Mouse (Mus musculus) lung, embryonic 15.5 days (tissue): ENCODE data around the gene Dhx9. TPM values are rescaled to one million over a fixed set of nuclear protein-coding genes. Genes with fewer than 3 reads are reported as not detected.
"Not testable (repeated sequence)": the region's sequence is repeated elsewhere in the genome, so short reads cannot be mapped to it uniquely, and the experiment has no call there.

Experiments
- ATAC-seq: fragments of 200-750 bp; cut with Nextera tagmentation; 2 replicates; pipeline ENCODE4 v1.8.0; 2017; ENCODE audit warnings: moderate number of reproducible peaks, borderline replicate concordance; ENCODE audit not compliant: low FRiP score, low TSS enrichment; ENCODE audit errors: extremely low read depth
- H3K27ac ChIP-seq: fragments of 300-500 bp; sonication (generic); 2 replicates; pipeline ENCODE4 v1.5.1; 2015; ENCODE audit warnings: moderate library complexity, mild to moderate bottlenecking, inconsistent platforms
- H3K27me3 ChIP-seq: fragments of 300-500 bp; sonication (generic); 2 replicates; pipeline ENCODE4 v1.6.1; 2015; ENCODE audit warnings: inconsistent platforms
- H3K36me3 ChIP-seq: fragments of 300-500 bp; sonication (generic); 2 replicates; pipeline ENCODE4 v1.6.1; 2015; ENCODE audit warnings: inconsistent platforms
- H3K4me1 ChIP-seq: fragments of 300-500 bp; sonication (generic); 2 replicates; pipeline ENCODE4 v1.6.1; 2015; ENCODE audit warnings: inconsistent platforms
- H3K4me2 ChIP-seq: fragments of 300-500 bp; sonication (generic); 2 replicates; pipeline ENCODE4 v1.6.1; 2015; ENCODE audit warnings: inconsistent platforms, mild to moderate bottlenecking, moderate library complexity
- H3K4me3 ChIP-seq: fragments of 300-500 bp; sonication (generic); 2 replicates; pipeline ENCODE4 v1.5.1; 2015; ENCODE audit warnings: mild to moderate bottlenecking, inconsistent platforms
- H3K9ac ChIP-seq: fragments of 300-500 bp; sonication (generic); 2 replicates; pipeline ENCODE4 v1.6.1; 2015; ENCODE audit warnings: inconsistent platforms
- H3K9me3 ChIP-seq: fragments of 300-500 bp; sonication (generic); 2 replicates; pipeline ENCODE4 v1.6.1; 2016; ENCODE audit warnings: inconsistent platforms
- WGBS: fragments of 180-500 bp; shearing (Covaris S2); methylation state at CpG from one replicate; pipeline ENCODE4 v1.1.7; 2015; 5-methylcytosine and 5-hydroxymethylcytosine counted together
- polyA plus RNA-seq: library from polyadenylated mRNA; unstranded; fragments of >200 nt; fragmentation: Nextera tagmentation; extraction: Ambion mirVana; gene quantifications from 2 replicates; pipeline ENCODE4 v1.2.1, GENCODE M21; 2015

Dhx9 gene
- 30.7 and 34.1 TPM in 2 replicates for polyA plus RNA-seq

GRCm38 (mm10) chr1:153487500-153487879, at the start of gene Dhx9:
Dhx9 (minus strand) TSS chr1:153487660.
- no peaks in the 10 kb centered on the region for H3K9me3 ChIP-seq
- peak; percentile 92 for ATAC-seq
- H3K4me2 ChIP-seq, result peak within 1 kb of the TSS; percentile 77
- peak within 1 kb of the TSS; percentile 91 for H3K9ac ChIP-seq
- peaks cover 27% of the 10 kb centered on the region for H3K4me1 ChIP-seq
- H3K4me3 ChIP-seq, result peak within 1 kb of the TSS; percentile 78
- peaks cover 2% of the 10 kb centered on the region for H3K36me3 ChIP-seq
- under 1% methylated on average over 35 of the region's 35 CpGs for WGBS
- H3K27me3 ChIP-seq, result no peaks in the 10 kb centered on the region
- peak within 1 kb of the TSS; percentile 89 for H3K27ac ChIP-seq

GRCm38 (mm10) chr1:153535611-153536010, 48.2 kb upstream of the Dhx9 start:
- Histone ChIP-seq H3K4me3 (no peak overlapping the region), H3K36me3 (no peaks in the 10 kb centered on the region), H3K27me3 (no peaks in the 10 kb centered on the region), H3K9ac (no peak overlapping the region), H3K9me3 (no peaks in the 10 kb centered on the region), H3K4me1 (peaks cover 5% of the 10 kb centered on the region), H3K4me2 (no peak overlapping the region), H3K27ac (no peak overlapping the region)
- no peak for ATAC-seq
- WGBS, result 69% methylated on average over 9 of the region's 9 CpGs

GRCm38 (mm10) chr1:153532896-153533295, 45.4 kb upstream of the Dhx9 start:
- H3K9me3 ChIP-seq, H3K4me3 ChIP-seq, ATAC-seq, H3K27ac ChIP-seq, H3K36me3 ChIP-seq, H3K4me1 ChIP-seq, H3K27me3 ChIP-seq, H3K9ac ChIP-seq: not testable (repeated sequence)
- H3K4me2 ChIP-seq, result 0 out of 2 replicates have a peak overlapping the region, but pooled peaks have one; percentile 53
- WGBS, result 95% methylated on average over 3 of the region's 3 CpGs

- 18% methylated on average over 12 of the region's 12 CpGs for WGBS
- no peaks in the 10 kb centered on the region for H3K27me3 ChIP-seq
- H3K9ac ChIP-seq, result peak overlapping the region; percentile 27
- H3K4me1 ChIP-seq, result peaks cover 5% of the 10 kb centered on the region
- ATAC-seq, result no peak
- H3K9me3 ChIP-seq, result no peaks in the 10 kb centered on the region
- H3K36me3 ChIP-seq, result no peaks in the 10 kb centered on the region
- no peak overlapping the region for H3K27ac ChIP-seq
- peak overlapping the region; percentile 53 for H3K4me2 ChIP-seq
- H3K4me3 ChIP-seq, result peak overlapping the region; percentile 20; the same call in 1 of the 2 replicates
Observed at GRCm38 (mm10) chr1:153532234-153532841, 44.9 kb upstream of the Dhx9 start.

GRCm38 (mm10) chr1:153531677-153532233, 44.3 kb upstream of the Dhx9 start:
- no peaks in the 10 kb centered on the region for H3K36me3 ChIP-seq
- WGBS, result 29% methylated on average over 9 of the region's 9 CpGs
- H3K4me1 ChIP-seq, result peaks cover 5% of the 10 kb centered on the region
- no peak overlapping the region for H3K27ac ChIP-seq
- H3K9me3 ChIP-seq, result no peaks in the 10 kb centered on the region
- H3K9ac ChIP-seq, result no peak overlapping the region
- 0 out of 2 replicates have a peak overlapping the region, but pooled peaks have one; percentile 20 for H3K4me3 ChIP-seq
- ATAC-seq, result no peak; the same call in 1 of the 2 replicates
- H3K27me3 ChIP-seq, result no peaks in the 10 kb centered on the region
- peak overlapping the region; percentile 53; the same call in 1 of the 2 replicates for H3K4me2 ChIP-seq

GRCm38 (mm10) chr1:153522116-153522515, 34.7 kb upstream of the Dhx9 start:
- H3K27me3 ChIP-seq, result no peaks in the 10 kb centered on the region
- ATAC-seq, result no peak
- no peaks in the 10 kb centered on the region for H3K36me3 ChIP-seq
- H3K9ac ChIP-seq, result no peak overlapping the region
- no peaks in the 10 kb centered on the region for H3K9me3 ChIP-seq
- no peak overlapping the region for H3K4me2 ChIP-seq
- 41% methylated on average over 3 of the region's 3 CpGs for WGBS
- no peak overlapping the region for H3K27ac ChIP-seq
- no peak overlapping the region for H3K4me3 ChIP-seq
- no peaks in the 10 kb centered on the region for H3K4me1 ChIP-seq

- H3K9ac ChIP-seq, result no peak overlapping the region
- H3K4me1 ChIP-seq, result no peaks in the 10 kb centered on the region
- no peaks in the 10 kb centered on the region for H3K36me3 ChIP-seq
- H3K27ac ChIP-seq, result no peak overlapping the region
- no peaks in the 10 kb centered on the region for H3K27me3 ChIP-seq
- WGBS, result 50% methylated on average over 12 of the region's 12 CpGs
- no peak overlapping the region for H3K4me2 ChIP-seq
- H3K9me3 ChIP-seq, result no peaks in the 10 kb centered on the region
- no peak for ATAC-seq
- H3K4me3 ChIP-seq, result no peak overlapping the region
Observed at GRCm38 (mm10) chr1:153515368-153515767, 27.9 kb upstream of the Dhx9 start.

GRCm38 (mm10) chr1:153510330-153511009, 23.0 kb upstream of the Dhx9 start:
- H3K9me3 ChIP-seq, result no peaks in the 10 kb centered on the region
- no peak for ATAC-seq
- no peaks in the 10 kb centered on the region for H3K4me1 ChIP-seq
- no peak overlapping the region for H3K4me2 ChIP-seq
- H3K27ac ChIP-seq, result no peak overlapping the region
- no peaks in the 10 kb centered on the region for H3K36me3 ChIP-seq
- no peak overlapping the region for H3K9ac ChIP-seq
- H3K4me3 ChIP-seq, result no peak overlapping the region
- 52% methylated on average over 2 of the region's 2 CpGs for WGBS
- no peaks in the 10 kb centered on the region for H3K27me3 ChIP-seq

- H3K36me3 ChIP-seq, ATAC-seq, H3K9ac ChIP-seq, H3K9me3 ChIP-seq, H3K4me1 ChIP-seq, H3K4me3 ChIP-seq, H3K27ac ChIP-seq, H3K4me2 ChIP-seq, H3K27me3 ChIP-seq: not testable (repeated sequence)
- WGBS, result 66% methylated on average over 8 of the region's 8 CpGs
Observed at GRCm38 (mm10) chr1:153509569-153509968, 22.1 kb upstream of the Dhx9 start.

- 83% methylated on average over 6 of the region's 6 CpGs for WGBS
Observed at GRCm38 (mm10) chr1:153509012-153509411, 21.6 kb upstream of the Dhx9 start.

GRCm38 (mm10) chr1:153506266-153506665, 18.8 kb upstream of the Dhx9 start:
- no peaks in the 10 kb centered on the region for H3K27me3 ChIP-seq
- ATAC-seq, result no peak
- 74% methylated on average over 6 of the region's 6 CpGs for whole genome bisulfite sequencing

More at GRCm38 (mm10) chr1:153509012-153509411, 21.6 kb upstream of the Dhx9 start:
- no peak overlapping the region for H3K4me2 ChIP-seq
- H3K4me3 ChIP-seq, result no peak overlapping the region
- ATAC-seq, result no peak
- no peak overlapping the region for H3K27ac ChIP-seq
- no peaks in the 10 kb centered on the region for H3K4me1 ChIP-seq
- no peaks in the 10 kb centered on the region for H3K36me3 ChIP-seq
- H3K9ac ChIP-seq, result no peak overlapping the region
- H3K27me3 ChIP-seq, result no peaks in the 10 kb centered on the region
- H3K9me3 ChIP-seq, result no peaks in the 10 kb centered on the region

More at GRCm38 (mm10) chr1:153506266-153506665, 18.8 kb upstream of the Dhx9 start:
- no peaks in the 10 kb centered on the region for H3K36me3 ChIP-seq
- no peaks in the 10 kb centered on the region for H3K4me1 ChIP-seq
- H3K27ac ChIP-seq, result no peak overlapping the region
- no peaks in the 10 kb centered on the region for H3K9me3 ChIP-seq
- no peak overlapping the region for H3K9ac ChIP-seq
- no peak overlapping the region for H3K4me3 ChIP-seq
- H3K4me2 ChIP-seq, result no peak overlapping the region
